Mouse (Mus musculus): ENCODE data around the gene 4921517D22Rik. TPM values are rescaled to one million over a fixed set of nuclear protein-coding genes. Genes with fewer than 3 reads are reported as not detected.

Gene 4921517D22Rik
- total RNA-seq, 2 experiments from 2014 or later = not detected

DNA sequence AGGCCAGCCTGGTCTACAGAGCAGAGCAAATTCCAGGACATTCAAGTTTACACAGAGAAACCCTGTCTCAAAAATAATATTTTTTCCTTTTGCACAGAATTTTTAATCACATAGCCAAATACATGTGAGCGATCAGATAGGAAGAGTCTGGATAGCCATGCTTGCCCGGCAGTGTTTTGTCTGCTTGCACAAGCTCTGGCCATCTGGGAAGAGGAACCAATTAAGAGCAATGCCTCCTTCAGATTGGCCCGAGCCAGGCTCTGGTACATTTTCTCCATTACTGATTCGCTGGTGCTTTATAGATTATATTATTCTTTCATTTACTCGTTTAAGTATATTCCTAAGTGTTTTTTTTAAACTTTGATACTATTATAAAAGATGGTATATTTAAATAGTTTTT is 26.1 kb downstream of the 4921517D22Rik start:
- no peak for ATAC-seq (replicated peaks; ENCODE audit: low FRiP score, poor library complexity, severe bottlenecking)

DNA sequence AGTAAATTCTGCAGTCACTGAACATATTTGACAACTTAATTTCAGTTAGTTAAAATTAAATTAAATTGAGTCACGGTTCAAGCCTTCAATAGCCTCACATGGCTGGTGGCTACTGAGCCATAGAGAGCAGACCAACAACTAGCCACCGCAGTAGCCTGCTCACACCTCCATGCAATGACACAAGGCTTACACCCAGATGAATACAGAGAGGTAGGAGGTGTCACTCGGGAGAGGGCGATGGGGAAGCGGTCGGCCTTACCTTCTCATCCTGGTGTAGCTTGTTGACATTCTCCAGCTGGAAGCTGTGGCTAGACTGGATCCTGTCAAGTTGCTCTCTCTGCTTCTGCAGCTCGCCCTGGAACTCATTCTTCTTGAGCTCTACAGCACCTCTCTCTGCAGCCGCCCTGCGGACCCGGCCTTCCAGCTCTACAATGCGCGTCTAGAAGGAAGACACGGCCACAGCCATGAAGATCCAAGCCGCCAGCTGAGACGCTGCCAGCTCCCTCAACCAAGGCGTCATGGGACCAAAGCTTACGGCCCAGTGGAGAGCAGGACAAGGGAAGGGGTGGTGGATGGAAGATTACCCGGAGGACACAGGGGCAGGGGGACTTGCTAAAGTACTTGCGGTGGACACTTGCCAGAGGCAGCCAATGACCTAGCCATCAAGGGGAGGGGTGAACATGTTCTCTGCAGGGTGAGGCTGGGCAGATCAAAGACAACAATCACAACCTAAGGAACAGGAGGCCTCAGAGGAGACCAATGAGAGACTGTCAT is 29.8 kb downstream of the 4921517D22Rik start:
- ATAC-seq (replicated peaks; ENCODE audit: low FRiP score, poor library complexity, severe bottlenecking) = no peak

DNA sequence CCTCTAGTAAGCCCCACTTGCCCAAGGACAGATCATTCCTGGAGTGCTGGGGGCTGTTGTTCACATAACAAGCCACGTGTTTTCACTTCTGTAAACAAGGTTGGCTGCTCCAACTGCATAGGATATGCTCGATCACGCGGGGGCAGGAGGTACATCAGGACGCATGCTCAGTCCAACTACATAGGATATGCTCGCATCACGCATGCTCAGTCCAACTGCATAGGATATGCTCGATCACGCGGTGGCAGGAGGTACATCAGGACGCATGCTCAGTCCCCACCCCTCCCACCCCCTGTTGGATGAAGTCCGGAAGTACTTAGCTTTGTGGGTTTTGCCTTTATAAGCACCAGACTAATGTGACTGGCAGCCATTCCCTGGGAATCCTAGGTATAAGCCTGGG is 31.9 kb downstream of the 4921517D22Rik start:
- no peak for ATAC-seq (replicated peaks; ENCODE audit: low FRiP score, poor library complexity, severe bottlenecking)

DNA sequence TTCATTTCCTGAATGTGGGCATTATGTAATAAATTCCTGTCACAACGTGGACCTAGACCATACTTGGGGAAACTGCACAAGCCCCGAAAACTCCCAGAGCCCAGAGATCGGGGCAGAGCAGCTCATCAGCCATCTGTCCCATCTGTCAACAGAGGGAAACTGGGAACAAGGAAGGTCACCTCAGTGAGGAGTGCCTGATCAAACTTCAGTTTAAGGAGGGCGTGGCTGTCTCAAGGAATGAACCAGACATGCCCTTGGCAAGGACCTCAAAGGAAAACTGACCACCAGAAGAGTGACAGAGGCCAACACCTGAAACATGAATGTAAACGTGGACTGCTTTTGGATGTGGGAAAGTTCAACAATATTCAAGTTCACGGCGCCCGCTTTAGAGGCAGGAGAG is 32.5 kb downstream of the 4921517D22Rik start:
- no peak for ATAC-seq (replicated peaks; ENCODE audit: low FRiP score, poor library complexity, severe bottlenecking)

DNA sequence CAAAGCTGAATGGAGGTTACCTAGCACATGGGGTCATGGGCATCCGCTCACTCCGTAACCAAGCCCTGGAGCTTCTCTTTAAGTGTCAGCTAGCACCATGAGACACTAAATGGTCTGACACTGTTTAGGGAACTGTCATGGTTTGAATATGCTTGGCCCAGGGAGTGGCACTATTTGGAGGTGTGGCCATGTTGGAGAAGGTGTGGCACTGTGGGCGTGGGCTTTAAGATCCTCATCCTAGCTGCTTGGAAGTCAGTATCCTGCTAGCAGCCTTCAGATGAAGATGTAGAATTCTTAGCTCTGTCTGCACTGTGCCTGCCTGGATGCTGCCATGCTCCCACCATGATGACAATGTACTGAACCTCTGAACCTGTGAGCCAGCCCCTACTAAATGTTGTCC is 33.5 kb downstream of the 4921517D22Rik start:
- ATAC-seq (replicated peaks; ENCODE audit: low FRiP score, poor library complexity, severe bottlenecking) = no peak

DNA sequence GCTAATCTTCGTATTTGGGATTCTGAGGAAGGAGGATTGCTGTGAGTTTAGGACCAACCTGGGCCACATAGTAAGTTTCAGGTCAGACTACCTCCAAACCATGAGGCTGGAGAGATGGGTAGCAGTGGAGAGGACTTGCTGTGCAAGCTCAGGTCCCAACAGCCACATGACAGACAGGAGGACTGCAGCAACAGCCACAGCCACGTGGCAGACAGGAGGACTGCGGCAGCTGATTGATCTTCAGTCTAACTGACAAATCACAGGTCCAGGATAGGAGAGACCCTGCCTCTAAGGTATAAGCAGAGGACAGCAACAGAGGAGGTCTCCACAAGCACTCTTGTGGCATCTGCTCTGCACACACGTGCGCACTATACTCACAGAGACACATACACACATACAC is 36.1 kb downstream of the 4921517D22Rik start:
- no peak for ATAC-seq (replicated peaks; ENCODE audit: low FRiP score, poor library complexity, severe bottlenecking)

DNA sequence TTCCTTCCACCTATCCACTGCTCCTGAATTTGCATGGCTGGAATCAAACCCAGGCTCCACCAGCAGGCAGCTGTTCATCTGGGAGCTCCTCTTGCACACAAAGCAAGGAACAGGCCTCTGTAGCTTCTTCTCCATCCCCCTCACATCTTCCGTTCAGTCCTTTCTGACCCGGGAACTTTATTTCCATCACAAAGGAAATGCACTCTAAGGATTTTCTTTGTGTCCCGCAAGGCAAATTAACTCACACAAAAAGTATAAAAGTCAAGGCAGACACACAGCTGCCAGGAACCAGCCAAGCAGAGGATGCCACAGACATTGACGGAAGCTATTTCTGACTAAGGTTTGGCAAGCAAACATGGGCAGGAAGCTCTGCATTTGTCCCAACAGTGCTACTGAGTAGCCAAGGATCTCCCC is 36.9 kb downstream of the 4921517D22Rik start:
- ATAC-seq (replicated peaks; ENCODE audit: low FRiP score, poor library complexity, severe bottlenecking) = no peak

DNA sequence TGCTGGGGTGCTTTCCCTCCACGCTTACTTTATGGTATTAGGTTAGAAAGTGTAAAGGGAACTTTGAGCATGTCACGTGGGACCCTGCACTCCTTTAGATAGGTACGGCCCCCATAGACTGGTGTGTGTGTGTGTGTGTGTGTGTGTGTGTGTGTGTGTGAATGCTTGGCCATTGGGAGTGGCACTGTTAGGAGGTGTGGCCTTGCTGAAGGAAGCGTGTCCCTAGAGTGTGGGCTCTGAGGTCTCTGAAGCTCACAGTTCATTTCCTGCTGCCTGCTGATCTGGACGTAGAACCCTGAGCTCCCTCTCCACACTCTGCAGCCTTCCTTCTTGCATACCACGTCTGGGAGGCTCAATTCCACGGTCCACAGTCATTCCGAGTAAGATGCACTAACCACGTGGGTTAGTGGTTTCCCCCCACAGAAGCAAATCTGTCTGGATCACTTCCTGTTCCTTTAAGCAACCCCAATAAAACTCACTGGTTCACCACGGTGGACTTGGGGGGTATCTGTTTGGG is 37.5 kb downstream of the 4921517D22Rik start:
- ATAC-seq (replicated peaks; ENCODE audit: low FRiP score, poor library complexity, severe bottlenecking) = no peak

DNA sequence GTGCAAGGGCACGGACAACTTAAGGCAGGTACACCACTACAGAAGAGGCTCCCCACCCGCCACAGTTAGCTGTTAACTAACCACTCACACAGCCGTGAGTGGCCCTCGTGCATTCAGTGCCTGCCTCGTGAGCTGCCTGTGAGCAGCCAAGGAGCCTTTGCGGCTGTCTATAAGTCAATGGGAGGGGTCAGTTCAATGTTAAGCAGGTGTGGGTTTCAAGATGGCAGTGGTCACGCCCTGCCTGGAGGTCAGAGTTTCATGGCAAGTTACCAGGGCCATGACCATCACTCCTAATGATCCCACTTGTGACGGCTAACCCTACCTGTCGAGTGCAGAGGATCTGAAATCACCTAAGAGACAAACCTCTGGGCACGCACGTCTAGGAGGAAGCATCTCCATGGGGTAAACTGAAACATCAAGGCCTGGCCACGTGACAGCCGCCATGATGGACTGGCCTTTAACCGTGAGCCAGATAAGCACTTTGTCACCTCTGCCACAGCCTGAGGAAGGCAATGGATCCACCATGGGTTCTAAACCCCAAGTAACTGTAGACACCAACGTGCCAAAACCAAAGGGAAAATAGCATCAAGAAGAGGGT is 38.1 kb downstream of the 4921517D22Rik start:
- ATAC-seq (replicated peaks; ENCODE audit: low FRiP score, poor library complexity, severe bottlenecking) = no peak

DNA sequence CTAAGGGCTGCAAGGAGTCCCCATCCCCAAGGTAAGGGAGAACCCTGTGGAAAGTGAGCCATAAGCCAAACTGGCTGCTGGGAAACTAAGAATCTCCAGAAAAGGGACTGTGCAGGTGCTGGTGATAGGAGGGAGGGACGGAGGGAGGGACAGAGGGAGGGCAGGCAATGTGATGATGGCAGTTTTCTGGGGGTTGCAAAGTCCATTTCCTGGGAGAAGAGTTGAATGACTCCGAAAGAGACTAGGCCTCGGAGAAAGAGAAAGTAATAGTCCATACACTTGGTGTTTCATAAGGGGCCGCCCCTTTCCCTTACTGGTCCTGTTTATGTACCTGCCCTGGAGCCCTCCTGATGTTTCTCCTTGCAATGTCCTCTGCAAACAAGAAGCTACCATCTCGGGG is 39.4 kb downstream of the 4921517D22Rik start:
- no peak for ATAC-seq (replicated peaks; ENCODE audit: low FRiP score, poor library complexity, severe bottlenecking)

DNA sequence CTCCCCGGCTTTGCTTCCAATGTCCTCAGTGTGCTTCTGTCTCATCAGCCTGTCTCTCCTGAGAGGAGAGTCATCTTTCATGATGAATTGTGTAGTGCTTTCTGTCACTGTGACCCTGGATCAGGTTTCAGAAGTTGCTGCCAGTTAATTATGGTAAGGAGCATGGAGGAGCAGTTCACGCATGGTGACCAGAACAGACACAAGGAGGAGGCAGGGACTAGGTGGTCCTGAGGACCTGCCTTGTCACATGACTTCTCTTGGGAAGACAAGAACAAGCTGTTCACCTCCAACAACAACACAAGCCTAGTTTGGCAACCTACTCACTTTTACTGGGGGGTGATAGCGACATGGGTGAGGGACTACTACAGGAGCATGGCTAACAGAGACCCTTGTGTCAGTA is 40.8 kb downstream of the 4921517D22Rik start:
- no peak for ATAC-seq (replicated peaks; ENCODE audit: low FRiP score, poor library complexity, severe bottlenecking)

DNA sequence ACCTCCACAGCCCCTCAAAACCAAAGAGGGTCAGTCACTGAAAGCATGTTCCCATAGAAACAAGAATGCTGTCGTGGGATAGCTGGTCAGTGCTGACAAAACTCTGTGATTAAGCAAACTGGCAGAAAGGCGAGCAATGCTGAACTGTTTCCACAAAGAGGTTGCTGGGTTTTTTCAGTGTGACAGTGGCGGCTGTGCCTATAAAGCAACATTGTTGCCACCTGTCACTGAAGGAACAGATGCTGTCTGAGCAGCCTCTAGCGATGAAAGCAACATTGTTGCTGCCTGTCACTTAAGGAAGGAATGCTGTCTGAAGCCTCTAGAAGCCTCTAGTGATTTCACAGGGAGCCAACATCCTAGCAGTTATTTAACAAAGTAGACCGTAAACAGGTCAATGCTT is 41.3 kb downstream of the 4921517D22Rik start:
- ATAC-seq (replicated peaks; ENCODE audit: low FRiP score, poor library complexity, severe bottlenecking) = no peak

DNA sequence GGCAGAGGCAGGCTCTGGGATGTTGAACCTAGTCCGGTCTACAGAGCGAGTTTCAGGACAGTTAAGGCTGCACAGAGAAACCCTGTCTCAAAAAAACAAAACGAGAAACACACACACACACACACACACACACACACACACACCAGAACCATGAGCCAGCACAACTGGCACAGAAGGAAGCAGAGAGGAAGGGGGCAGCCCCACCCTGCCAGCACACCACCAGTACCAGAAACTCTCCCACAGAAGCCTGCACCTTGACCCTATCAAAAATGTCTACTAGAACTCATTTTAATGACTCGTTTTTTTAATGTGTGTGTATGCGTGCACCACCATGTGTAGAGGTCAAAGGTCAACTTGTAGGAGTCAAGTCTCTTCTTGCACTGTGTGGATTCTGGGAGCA is 44.1 kb downstream of the 4921517D22Rik start:
- no peak for ATAC-seq (replicated peaks; ENCODE audit: low FRiP score, poor library complexity, severe bottlenecking)

DNA sequence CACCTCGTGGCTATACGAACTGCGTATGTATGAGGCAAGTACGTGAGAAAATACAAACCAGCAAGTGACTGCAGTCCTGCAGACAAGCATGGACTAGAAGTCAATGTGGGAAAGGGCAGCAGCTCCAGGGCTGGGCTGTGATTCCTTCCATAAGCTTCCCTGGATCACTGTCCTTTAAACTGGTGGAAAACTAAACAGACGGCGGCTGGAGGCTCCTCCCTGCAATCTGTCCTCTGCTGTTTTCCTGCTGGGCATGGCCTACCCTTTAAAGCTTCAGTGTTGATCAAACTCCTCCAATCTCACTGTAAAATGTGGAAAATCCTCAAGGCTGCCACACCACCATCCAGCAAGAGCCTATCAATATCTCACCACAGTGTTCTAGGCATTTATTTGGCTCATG is 45.3 kb downstream of the 4921517D22Rik start:
- no peak for ATAC-seq (replicated peaks; ENCODE audit: low FRiP score, poor library complexity, severe bottlenecking)

DNA sequence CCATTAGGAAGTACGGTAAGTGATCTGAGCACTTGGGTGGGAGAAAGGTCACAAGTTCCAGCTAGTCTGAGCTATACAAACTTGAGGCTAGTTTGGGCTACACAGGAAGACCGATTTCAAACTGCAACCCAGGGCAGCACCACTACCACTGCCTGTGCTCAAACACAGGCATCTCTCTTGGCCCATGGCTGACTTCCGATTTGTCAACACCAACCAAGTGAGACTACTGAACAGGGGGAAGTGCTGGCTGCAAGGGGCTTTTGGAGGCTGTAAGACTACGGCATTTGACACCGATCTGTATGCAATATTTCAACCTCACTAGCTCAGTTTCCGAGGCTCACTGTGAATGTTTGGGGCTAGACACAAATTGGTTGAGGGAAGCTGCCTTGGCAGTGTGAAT is 46.4 kb downstream of the 4921517D22Rik start:
- no peak for ATAC-seq (replicated peaks; ENCODE audit: low FRiP score, poor library complexity, severe bottlenecking)

DNA sequence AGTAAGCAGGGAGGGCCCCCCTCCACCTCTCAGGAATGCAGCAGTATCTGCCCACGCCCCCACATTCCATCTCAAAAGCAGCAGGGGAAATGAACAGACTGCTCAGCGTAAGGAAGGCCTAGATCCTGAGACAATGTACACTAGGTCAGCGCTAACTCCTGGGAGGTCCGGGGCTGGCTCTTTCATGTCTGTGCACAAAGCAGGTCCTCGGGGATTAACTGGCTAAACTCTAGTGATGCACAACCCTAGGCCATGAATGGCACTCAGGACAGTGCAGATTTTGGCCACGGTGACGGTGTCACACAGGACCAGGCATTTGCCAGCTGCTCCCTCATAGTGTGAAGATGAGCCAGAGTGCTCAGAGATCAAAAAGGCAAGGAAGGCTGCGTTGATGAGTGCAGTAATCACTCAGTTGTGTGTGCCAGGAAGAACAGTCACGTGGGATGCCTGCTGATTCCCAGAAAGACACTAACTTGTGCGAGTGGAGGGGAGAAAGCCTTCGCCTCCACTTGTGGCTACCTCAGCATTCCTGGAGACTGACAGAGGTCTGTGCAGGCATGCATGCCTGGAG is 47.1 kb downstream of the 4921517D22Rik start:
- no peak for ATAC-seq (replicated peaks; ENCODE audit: low FRiP score, poor library complexity, severe bottlenecking)

DNA sequence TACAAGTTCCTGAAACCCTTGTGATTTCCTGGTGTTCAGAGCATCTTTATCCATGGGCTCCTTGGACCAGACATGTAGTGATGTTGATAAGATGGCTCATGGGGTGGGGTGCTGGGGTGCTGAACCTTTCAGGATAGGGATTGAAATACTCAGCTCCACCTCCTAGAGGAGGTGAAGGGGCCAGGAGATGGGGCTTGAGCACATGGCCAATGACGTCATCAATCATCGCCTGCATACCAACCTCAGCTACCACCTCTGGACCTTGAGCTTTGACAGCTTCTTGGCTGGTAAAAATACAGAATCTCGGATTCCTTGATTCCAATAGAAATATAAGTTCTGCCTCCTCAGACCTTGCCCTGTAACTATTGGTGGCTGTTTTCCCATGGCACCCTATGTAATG is 48.4 kb downstream of the 4921517D22Rik start:
- ATAC-seq (replicated peaks; ENCODE audit: low FRiP score, poor library complexity, severe bottlenecking) = no peak

DNA sequence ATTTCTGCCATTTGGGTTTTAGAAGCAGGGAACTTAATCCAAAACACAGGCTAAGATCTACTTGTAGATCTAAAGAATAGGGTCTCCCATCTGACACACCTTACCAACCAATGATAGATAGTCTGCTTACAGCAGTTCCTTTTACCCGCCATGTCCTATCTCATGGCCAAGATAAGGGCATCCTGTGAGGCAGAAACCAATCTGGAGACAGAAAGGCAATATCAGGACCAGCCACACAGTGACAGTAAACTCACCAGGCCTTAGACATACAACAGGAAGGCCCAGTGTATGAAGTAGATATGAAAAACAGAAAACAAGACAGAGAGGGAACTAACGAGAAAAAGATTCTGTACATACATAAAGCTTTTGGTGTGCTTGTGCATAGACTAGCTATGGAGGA is 51.1 kb downstream of the 4921517D22Rik start:
- ATAC-seq (replicated peaks; ENCODE audit: low FRiP score, poor library complexity, severe bottlenecking) = peak; percentile 69

DNA sequence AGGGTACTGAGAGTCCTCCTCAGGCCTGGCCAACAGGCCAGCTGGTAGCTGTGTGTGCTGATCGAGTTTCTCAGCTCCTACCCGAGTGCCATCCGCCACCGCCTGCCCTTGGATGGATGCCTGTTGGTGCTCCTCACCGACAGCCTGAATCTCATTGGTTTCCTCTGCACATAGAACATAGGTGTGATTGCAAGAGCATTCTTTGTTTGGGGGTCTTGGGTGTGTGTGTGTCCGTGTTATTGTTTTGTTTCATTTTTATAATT is 53.8 kb downstream of the 4921517D22Rik start:
- ATAC-seq (replicated peaks; ENCODE audit: low FRiP score, poor library complexity, severe bottlenecking) = no peak

DNA sequence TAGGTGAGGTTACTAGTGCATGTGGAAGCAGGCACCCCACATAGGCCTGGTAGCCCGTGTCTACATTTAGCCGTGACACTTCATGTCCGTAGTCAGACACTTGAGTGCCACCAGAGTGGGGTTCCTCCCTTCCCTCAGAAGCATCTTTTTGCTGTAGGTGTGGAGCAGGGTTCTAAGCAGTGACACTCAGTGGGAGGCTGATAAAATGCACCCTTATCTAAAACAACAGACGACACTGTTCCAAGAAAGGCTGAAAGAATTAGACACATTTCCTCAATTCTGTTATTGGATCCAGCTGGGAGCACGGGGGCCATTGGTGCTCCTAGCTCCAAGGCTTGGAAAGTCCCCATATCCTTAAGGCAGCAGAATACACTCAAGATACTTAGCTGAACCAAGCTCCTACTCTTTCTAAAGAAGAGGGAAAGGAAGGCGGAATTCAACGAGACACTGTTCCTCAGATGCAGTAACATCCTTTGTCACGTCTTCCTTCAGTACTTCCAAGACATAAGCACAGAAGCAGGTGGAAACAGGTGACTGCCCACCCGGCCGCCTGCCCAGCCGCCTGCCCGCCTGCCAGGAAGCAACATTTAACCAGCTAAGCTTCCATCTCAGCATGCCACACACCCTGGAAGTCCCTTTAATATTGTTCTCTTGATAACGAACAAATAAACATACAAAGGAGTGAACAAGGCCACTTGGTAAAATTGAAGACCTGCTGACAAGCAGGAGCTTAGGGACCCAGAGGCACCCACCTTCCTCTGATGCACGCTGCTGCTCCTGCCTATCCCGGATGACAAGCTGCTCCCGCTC is 54.3 kb downstream of the 4921517D22Rik start:
- ATAC-seq (replicated peaks; ENCODE audit: low FRiP score, poor library complexity, severe bottlenecking) = no peak

DNA sequence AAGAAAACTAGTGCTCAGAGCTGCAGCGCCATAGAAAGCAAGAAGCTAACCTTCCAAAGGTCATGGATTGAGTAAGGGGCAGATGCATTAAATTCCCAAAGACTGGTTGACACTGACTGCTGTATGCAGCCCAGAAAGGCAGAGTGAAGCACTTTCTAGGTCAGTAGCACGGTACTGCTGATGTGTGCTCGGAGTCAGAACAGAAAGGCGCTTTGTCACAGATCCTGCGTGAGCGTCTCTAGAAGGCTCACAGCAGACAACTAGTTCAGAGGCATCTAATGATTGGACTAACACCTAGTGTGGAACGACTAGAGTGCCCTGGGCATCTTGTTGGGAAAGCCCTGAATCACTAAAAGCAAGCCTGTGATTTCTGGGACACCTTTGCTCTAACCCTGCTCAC is 56.1 kb downstream of the 4921517D22Rik start:
- ATAC-seq (replicated peaks; ENCODE audit: low FRiP score, poor library complexity, severe bottlenecking) = no peak

All from erythroblast, adult 5-6 weeks (primary cell).